Mouse (Mus musculus): Measurements from ENCODE around the gene Crygn.

DNA sequence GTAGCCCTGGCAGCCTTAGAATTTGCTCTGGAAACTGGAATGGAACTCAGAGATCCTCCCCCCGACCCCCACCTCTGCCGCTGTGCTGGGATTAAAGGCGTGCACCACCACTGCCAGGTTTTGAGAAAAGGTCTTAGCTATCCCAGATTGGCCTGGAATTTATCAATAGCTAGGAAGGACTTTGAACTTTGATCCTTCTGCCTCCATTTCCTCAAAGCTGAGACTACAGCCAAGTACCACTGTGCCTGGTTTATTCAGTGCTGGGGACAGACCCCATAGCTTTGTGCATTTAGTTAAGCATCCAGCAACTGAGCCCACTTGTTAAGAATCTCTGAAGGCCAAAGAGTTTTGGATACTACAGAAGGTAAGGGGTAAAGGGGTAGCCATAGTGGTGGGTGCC, 877 bp downstream of the Crygn start:
- TF ChIP-seq CTCF (IDR thresholded peaks at IDR 0.05; ENCODE audit: extremely low read depth, insufficient read depth, low read length), result no peak
- no peak for TF ChIP-seq POLR2A (IDR thresholded peaks at IDR 0.05; ENCODE audit: extremely low read depth, insufficient read depth, low read length)
